Mouse (Mus musculus): Measurements from ENCODE around the gene Cacnb2.
"Not testable (repeated sequence)": the region's sequence is repeated elsewhere in the genome, so short reads cannot be mapped to it uniquely, and the experiment has no call there.

Gene Cacnb2

DNA sequence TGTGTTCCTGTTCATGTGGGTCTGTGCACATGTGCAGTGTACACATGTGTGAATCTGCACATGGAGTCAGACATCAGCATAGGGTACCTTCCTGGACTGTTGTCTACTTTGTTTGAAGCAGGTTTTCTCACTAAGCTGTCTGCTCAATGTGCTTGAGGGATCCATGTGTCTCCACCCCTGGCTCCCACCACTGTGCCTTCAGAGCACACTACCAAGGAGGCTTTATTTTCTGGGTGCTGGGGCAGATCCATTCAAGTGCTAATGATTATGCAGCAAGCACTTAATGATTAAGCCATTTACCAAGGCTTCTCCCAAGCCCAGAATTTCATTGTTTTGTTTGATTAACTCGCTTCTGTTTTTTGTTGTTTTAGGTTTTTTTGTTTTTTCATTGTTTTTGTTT lies 62.3 kb downstream of the Cacnb2 start:
- no peak for DNase-seq

- DNase-seq: no peak
These were observed 69.2 kb downstream of the Cacnb2 start for GRCm38 (mm10) chr2:14672117-14672516.

GRCm38 (mm10) chr2:14676885-14677516 lies 74.1 kb downstream of the Cacnb2 start:
- DNase-seq: peak in 1 of 2 experiments; percentile 38

DNA sequence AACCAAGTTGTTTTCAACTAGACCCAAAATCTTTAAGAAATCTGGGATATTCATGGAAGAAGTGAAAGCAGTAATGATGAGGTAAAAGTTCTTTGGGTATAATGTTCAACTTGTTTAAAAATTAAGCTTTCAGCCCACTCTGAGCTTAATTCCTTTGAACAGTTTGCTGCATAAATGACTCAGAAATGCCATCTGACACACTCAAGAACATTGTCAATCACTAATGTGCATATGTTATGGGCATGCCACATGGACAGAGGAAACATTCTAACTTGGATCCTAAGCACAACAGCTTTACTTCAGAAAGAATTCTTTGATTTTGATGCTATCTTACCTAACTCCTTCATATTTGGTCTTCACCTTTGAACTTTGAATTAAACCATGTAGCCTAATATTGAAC lies 81.3 kb downstream of the Cacnb2 start:
- DNase-seq: no peak

GRCm38 (mm10) chr2:14702973-14703645 lies 100.2 kb downstream of the Cacnb2 start:
- peak; percentile 5 to 6 for DNase-seq

- no peak for DNase-seq
These were observed 100.8 kb downstream of the Cacnb2 start for GRCm38 (mm10) chr2:14703676-14704075.

DNA sequence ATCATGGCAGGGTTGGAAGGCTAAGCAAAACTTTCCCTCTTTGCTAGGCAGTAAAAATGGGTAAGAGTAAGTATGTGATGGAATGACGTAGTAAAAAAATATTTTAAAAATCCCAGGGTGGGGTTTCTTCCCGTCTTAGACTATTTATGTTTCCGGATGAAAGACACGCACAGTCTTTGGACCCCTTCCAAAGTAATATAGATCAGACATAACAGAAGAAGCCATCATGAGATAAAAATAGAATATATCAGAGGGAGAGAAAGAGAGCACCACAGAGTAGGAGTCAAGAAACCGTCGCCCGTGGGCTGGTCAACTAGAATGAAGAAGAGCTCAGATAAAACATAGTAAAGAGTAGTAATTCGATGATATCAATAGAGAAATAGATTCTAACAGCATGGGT lies 107.4 kb downstream of the Cacnb2 start:
- DNase-seq: no peak

- no peak for DNase-seq
These were observed 108.9 kb downstream of the Cacnb2 start for GRCm38 (mm10) chr2:14711751-14712150.

DNA sequence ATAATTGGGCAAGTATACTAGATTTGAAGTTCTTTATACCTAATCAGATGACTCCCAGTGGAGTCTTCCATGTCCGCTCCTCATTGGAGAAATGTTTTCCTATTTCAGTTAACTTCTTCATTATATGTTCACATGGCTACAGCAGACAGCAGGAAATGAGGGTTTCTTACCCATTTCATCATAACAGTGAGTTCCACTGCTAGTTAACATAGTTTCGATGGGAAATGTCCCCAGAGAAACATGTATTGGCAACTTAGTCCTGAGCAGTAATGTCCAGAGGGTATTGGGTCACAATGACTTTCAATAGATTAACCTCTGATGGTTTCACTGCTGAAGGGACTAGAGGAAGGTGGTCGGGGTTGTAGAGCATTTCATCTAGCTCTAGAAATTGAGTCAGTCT lies 110.2 kb downstream of the Cacnb2 start:
- no peak for DNase-seq

GRCm38 (mm10) chr2:14716666-14717065 lies 113.8 kb downstream of the Cacnb2 start:
- no peak for DNase-seq

- DNase-seq: no peak
These were observed 116.3 kb downstream of the Cacnb2 start for GRCm38 (mm10) chr2:14719119-14719718.

GRCm38 (mm10) chr2:14725437-14725836 lies 122.5 kb downstream of the Cacnb2 start:
- DNase-seq: no peak

- not testable (repeated sequence) for DNase-seq
These were observed 123.7 kb downstream of the Cacnb2 start for GRCm38 (mm10) chr2:14726601-14727000.

DNA sequence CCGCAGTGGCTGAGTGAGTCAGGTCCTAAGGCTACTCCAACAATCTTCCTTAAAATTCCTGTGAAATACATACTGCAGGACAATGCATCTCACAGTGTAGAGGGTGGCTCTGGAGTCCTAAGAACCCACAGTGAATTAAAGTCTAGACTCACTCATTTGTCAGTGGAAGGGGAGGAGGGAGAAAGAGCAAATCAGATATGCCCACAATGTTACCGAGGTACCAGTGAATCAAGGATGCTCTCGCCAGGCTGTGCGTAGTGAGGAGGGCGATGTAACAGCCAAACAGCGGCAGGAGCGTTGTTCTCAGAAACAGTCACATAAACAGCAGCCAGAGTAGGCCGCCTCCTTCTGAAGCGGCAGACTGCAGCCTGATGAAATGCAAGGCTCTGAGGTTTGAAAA lies 136.0 kb downstream of the Cacnb2 start:
- no peak for DNase-seq

DNA sequence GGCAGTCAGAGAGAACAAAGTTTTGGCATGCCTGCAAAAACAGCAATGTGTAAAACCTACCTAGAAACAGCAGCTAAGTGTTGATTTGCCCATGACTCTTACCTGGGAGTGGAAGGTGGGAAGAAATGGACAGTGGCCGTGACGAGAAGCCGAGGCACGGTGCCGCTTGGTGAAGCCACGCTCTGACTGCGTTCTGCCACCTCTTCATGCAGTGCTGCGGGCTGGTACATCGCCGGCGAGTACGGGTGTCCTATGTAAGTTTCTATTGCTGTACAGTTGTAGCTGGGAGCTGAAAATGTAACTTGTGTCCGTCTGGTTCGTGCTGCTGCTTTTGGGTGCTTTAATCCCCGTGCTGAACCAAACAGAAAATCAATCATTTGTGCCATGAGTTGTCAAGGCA lies 136.6 kb downstream of the Cacnb2 start:
- DNase-seq: no peak

- no peak for DNase-seq
These were observed 137.5 kb downstream of the Cacnb2 start for GRCm38 (mm10) chr2:14740359-14740758.

GRCm38 (mm10) chr2:14744761-14745160 lies 141.9 kb downstream of the Cacnb2 start:
- no peak for DNase-seq

DNA sequence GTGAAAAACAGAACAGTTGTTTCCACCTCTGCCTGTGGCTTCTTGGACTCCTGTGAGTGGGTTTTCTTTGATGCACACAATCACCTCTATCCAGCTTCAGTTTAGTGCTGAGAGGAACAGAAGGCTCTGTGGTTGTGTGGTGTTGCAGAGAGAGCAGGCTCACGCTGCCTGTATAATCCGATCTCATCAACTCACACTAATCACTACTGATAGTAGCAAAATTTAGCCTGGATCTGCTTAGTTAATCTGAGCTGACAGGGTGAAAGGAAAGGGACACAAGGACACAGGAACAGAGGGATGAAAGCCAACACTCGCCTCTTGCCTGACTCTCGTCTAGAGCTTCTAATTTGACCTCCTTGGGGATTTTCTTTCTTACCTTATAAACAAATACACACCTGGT lies 160.0 kb downstream of the Cacnb2 start:
- no peak for DNase-seq

DNA sequence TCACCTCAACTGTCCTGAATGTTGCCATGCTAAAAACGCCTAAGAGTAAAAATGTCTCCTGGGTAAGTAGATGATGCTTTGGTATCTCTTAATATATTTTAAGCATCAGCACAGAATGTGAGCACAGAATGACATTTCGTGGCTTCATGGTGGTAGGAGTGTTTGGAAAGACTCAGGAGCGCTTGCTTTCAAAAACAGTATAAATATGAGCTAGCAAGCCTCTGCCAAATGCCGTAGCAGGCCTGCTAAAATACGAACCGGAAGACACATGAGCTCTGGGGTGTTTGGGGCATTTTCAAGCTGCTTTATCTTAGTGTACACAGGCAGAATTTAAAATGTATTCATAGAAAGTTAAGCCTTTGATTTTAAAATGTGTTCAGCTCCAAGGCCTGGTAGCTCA lies 161.0 kb downstream of the Cacnb2 start:
- no peak for DNase-seq

DNA sequence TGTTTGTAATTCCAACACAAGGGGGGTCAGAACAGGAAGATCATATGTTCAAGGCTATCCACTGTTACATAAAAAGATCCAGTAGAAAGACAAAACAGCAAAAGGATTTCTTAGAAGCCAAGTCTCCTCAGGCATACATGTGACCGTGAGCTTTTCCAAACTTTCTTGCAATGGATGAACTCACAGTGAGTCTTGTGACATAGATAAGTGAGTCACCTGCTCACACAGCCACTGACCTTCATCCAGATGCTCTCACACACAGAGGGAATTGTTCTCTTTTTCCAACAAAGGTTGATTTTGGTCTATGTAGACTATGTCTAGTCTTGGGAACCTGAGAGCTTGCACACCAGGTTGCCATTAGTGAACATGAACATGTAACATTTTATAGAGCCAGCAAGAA lies 166.6 kb downstream of the Cacnb2 start:
- no peak for DNase-seq

DNA sequence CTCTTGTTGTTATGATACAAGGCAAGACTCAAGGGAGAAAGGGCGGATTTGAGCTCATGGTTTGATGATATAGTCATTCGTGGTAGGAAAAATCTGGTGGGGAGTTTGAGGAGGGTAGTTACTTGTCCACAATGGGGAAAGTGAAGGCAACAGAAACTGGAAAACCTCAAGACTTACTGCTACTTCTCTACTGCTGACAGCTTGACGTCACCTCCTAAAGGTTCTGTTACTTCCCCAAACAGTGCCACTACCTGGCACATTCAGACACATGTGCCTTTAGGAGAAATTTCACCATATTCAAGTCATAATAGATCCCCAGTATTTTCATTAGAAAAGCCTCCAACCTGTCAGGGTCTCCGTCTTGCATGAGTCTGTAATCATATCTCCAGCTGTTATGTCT lies 167.7 kb downstream of the Cacnb2 start:
- no peak for DNase-seq

DNA sequence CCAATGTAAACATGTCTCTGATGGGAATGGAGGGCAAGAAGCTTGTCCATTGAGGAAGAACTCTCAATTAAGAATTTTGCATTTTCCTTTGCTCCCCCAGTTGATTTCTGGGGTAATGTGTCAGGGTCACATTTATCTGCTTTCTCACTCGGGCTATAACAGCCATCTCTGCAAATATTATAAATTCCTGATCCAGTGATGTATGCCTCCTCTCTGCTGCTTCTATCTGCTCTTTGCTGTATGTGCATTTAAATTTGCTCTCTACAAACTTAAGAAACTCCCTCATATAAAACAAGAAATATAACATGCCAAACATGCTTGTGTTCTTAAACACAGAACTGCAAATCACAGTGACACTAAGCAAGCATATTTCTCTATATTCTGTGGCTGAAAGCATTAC lies 171.5 kb downstream of the Cacnb2 start:
- no peak for DNase-seq

DNA sequence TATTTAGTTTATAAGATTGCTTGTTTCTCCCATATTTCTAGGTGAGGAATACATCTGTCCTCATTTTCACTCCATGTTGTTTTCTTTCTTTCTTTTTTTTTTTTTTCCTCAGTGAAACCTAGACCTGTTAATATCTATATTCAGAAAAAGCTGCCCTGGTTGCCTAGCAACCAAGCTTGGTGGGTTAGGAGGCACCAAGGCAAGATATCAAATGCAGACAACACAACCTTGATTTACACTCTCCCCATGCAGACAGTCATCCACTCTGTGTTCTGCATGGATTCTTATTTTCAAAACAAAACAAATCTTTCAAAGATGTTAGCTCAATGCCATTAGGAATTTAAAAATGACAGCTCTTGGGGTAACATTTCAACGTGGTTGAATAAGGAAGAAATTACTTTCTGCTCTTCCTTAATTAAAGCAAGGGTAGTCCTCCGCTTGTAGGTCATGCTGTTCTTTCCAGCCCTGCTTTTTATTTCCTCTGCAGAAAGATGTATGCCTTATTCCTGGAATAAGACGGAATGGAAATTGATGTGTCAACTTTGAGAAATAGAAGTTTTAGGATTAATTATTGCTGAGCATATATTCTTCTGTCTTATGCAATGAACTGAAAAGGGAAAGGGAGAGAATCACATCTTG lies 172.1 kb downstream of the Cacnb2 start:
- DNase-seq: no peak

GRCm38 (mm10) chr2:14787983-14788382 lies 185.1 kb downstream of the Cacnb2 start:
- no peak for DNase-seq
